Mouse (Mus musculus) midbrain, embryonic 13.5 days (tissue): ENCODE measurements at regions not wholly inside any gene's neighbourhood (a gene's known extent, or its start where the extent isn't known, plus 50 kb on each side); places are given as distances from the start of the nearest gene placed in this dataset.

Experiments
- ATAC-seq: fragments of 200-750 bp; cut with Nextera tagmentation; 2 replicates; pipeline ENCODE4 v1.8.0; 2017; ENCODE audit warnings: mild to moderate bottlenecking, moderate TSS enrichment, moderate library complexity
- H3K27ac ChIP-seq: fragments of 300-500 bp; sonication (generic); 2 replicates; pipeline ENCODE4 v1.5.1; 2015; ENCODE audit warnings: inconsistent platforms, mild to moderate bottlenecking, moderate library complexity
- H3K27me3 ChIP-seq: fragments of 300-500 bp; sonication (generic); 2 replicates; pipeline ENCODE4 v1.6.1; 2015; ENCODE audit warnings: mild to moderate bottlenecking, inconsistent platforms
- H3K36me3 ChIP-seq: fragments of 300-500 bp; sonication (generic); 2 replicates; pipeline ENCODE4 v1.6.1; 2015; ENCODE audit warnings: mild to moderate bottlenecking, inconsistent platforms
- H3K4me1 ChIP-seq: fragments of 300-500 bp; sonication (generic); replicated peaks from 2 replicates; pipeline ENCODE4 v1.6.1; 2015; ENCODE audit warnings: inconsistent platforms
- H3K4me2 ChIP-seq: fragments of 300-500 bp; sonication (generic); replicated peaks from 2 replicates; pipeline ENCODE4 v1.6.1; 2015; ENCODE audit warnings: moderate library complexity, mild to moderate bottlenecking, inconsistent platforms
- H3K4me3 ChIP-seq: fragments of 300-500 bp; sonication (generic); replicated peaks from 2 replicates; pipeline ENCODE4 v1.5.1; 2015; ENCODE audit warnings: mild to moderate bottlenecking, inconsistent platforms
- H3K9ac ChIP-seq: fragments of 300-500 bp; sonication (generic); replicated peaks from 2 replicates; pipeline ENCODE4 v1.6.1; 2015; ENCODE audit warnings: mild to moderate bottlenecking, inconsistent platforms
- H3K9me3 ChIP-seq: fragments of 300-500 bp; sonication (generic); 2 replicates; pipeline ENCODE4 v1.6.1; 2016; ENCODE audit warnings: mild to moderate bottlenecking, inconsistent platforms
- WGBS: fragments of 180-500 bp; shearing (Covaris S2); methylation state at CpG from one replicate; pipeline ENCODE4 v1.1.7; 2015; 5-methylcytosine and 5-hydroxymethylcytosine counted together

- peaks cover 20% of the 10 kb centered on the region for H3K4me1 ChIP-seq
- no peaks in the 10 kb centered on the region for H3K27me3 ChIP-seq
- 0 out of 2 replicates have a peak, but pooled peaks have one; percentile 21 for ATAC-seq
- WGBS, result 38% methylated on average over 4 of the region's 4 CpGs
- H3K9ac ChIP-seq, result no peak overlapping the region
- no peak overlapping the region for H3K4me3 ChIP-seq
- H3K36me3 ChIP-seq, result no peaks in the 10 kb centered on the region
- H3K4me2 ChIP-seq, result no peak overlapping the region
- no peaks in the 10 kb centered on the region for H3K9me3 ChIP-seq
- H3K27ac ChIP-seq, result no peak overlapping the region
Measured at GRCm38 (mm10) chr1:83752976-83753375, 345.0 kb upstream of the Sphkap start.

GRCm38 (mm10) chr1:83748974-83749373 is 341.0 kb upstream of the Sphkap start:
- peak overlapping the region; percentile 63 for H3K27ac ChIP-seq
- peak; percentile 69 for ATAC-seq
- H3K27me3 ChIP-seq, result no peaks in the 10 kb centered on the region
- H3K4me2 ChIP-seq, result no peak overlapping the region
- H3K4me3 ChIP-seq, result no peak overlapping the region
- H3K9ac ChIP-seq, result no peak overlapping the region
- H3K4me1 ChIP-seq, result peaks cover 27% of the 10 kb centered on the region
- no peaks in the 10 kb centered on the region for H3K36me3 ChIP-seq
- WGBS, result 17% methylated on average over 4 of the region's 4 CpGs
- no peaks in the 10 kb centered on the region for H3K9me3 ChIP-seq

- H3K27ac ChIP-seq, result no peak overlapping the region
- ATAC-seq, result 0 out of 2 replicates have a peak, but pooled peaks have one; percentile 24
- H3K4me3 ChIP-seq, result no peak overlapping the region
- no peaks in the 10 kb centered on the region for H3K27me3 ChIP-seq
- no peak overlapping the region for H3K4me2 ChIP-seq
- H3K36me3 ChIP-seq, result no peaks in the 10 kb centered on the region
- no peak overlapping the region for H3K9ac ChIP-seq
- H3K4me1 ChIP-seq, result peaks cover 23% of the 10 kb centered on the region
- WGBS, result 47% methylated on average over 3 of the region's 3 CpGs
- H3K9me3 ChIP-seq, result no peaks in the 10 kb centered on the region
Measured at GRCm38 (mm10) chr1:83748061-83748460, 340.1 kb upstream of the Sphkap start.

- peaks cover 18% of the 10 kb centered on the region for H3K4me1 ChIP-seq
- no peak for ATAC-seq
- H3K27ac ChIP-seq, result no peak overlapping the region
- no peaks in the 10 kb centered on the region for H3K36me3 ChIP-seq
- no peaks in the 10 kb centered on the region for H3K27me3 ChIP-seq
- H3K9ac ChIP-seq, result no peak overlapping the region
- H3K9me3 ChIP-seq, result no peaks in the 10 kb centered on the region
- H3K4me3 ChIP-seq, result no peak overlapping the region
- 93% methylated on average over 3 of the region's 3 CpGs for WGBS
- H3K4me2 ChIP-seq, result no peak overlapping the region
Measured at GRCm38 (mm10) chr1:83747412-83747811, 339.4 kb upstream of the Sphkap start.

- no peak overlapping the region for H3K4me2 ChIP-seq
- H3K4me3 ChIP-seq, result no peak overlapping the region
- no peaks in the 10 kb centered on the region for H3K36me3 ChIP-seq
- 0 out of 2 replicates have a peak overlapping the region, but pooled peaks have one; percentile 72 for H3K27ac ChIP-seq
- ATAC-seq, result peak; percentile 88
- H3K27me3 ChIP-seq, result no peaks in the 10 kb centered on the region
- no peak overlapping the region for H3K9ac ChIP-seq
- H3K4me1 ChIP-seq, result peaks cover 18% of the 10 kb centered on the region
- WGBS, result 29% methylated on average over 6 of the region's 6 CpGs
- no peaks in the 10 kb centered on the region for H3K9me3 ChIP-seq
Measured at GRCm38 (mm10) chr1:83746036-83746435, 338.0 kb upstream of the Sphkap start.

GRCm38 (mm10) chr1:83736428-83737117 is 328.6 kb upstream of the Sphkap start:
- peak; percentile 90 for ATAC-seq
- Histone ChIP-seq H3K27me3 (no peaks in the 10 kb centered on the region), H3K4me1 (no peaks in the 10 kb centered on the region), H3K4me2 (no peak overlapping the region), H3K27ac (no peak overlapping the region), H3K36me3 (no peaks in the 10 kb centered on the region), H3K9ac (no peak overlapping the region), H3K4me3 (no peak overlapping the region), H3K9me3 (no peaks in the 10 kb centered on the region)
- WGBS, result 37% methylated on average over 2 of the region's 2 CpGs

GRCm38 (mm10) chr1:83731682-83732081 is 323.7 kb upstream of the Sphkap start:
- no peak for ATAC-seq
- no peak overlapping the region for H3K27ac ChIP-seq
- H3K9ac ChIP-seq, result no peak overlapping the region
- H3K4me2 ChIP-seq, result no peak overlapping the region
- H3K4me3 ChIP-seq, result no peak overlapping the region
- no peaks in the 10 kb centered on the region for H3K9me3 ChIP-seq
- no peaks in the 10 kb centered on the region for H3K36me3 ChIP-seq
- H3K4me1 ChIP-seq, result 0 out of 2 replicates have a peak, but pooled peaks cover 3% of the 10 kb centered on the region
- WGBS, result 59% methylated on average over 1 of the region's 1 CpGs
- no peaks in the 10 kb centered on the region for H3K27me3 ChIP-seq

GRCm38 (mm10) chr1:83728810-83729209 is 320.8 kb upstream of the Sphkap start:
- H3K9me3 ChIP-seq, result no peaks in the 10 kb centered on the region
- no peak overlapping the region for H3K4me2 ChIP-seq
- WGBS, result 61% methylated on average over 6 of the region's 6 CpGs
- no peaks in the 10 kb centered on the region for H3K36me3 ChIP-seq
- H3K4me3 ChIP-seq, result no peak overlapping the region
- no peak overlapping the region for H3K27ac ChIP-seq
- peak; percentile 48; the same call in 1 of the 2 replicates for ATAC-seq
- H3K27me3 ChIP-seq, result no peaks in the 10 kb centered on the region
- H3K9ac ChIP-seq, result no peak overlapping the region
- H3K4me1 ChIP-seq, result 0 out of 2 replicates have a peak, but pooled peaks cover 3% of the 10 kb centered on the region

- Histone ChIP-seq H3K4me1 (0 out of 2 replicates have a peak, but pooled peaks cover 3% of the 10 kb centered on the region), H3K36me3 (no peaks in the 10 kb centered on the region), H3K9me3 (no peaks in the 10 kb centered on the region), H3K27me3 (no peaks in the 10 kb centered on the region), H3K4me3 (no peak overlapping the region), H3K9ac (no peak overlapping the region), H3K27ac (no peak overlapping the region), H3K4me2 (no peak overlapping the region)
- ATAC-seq, result peak; percentile 67; the same call in 1 of the 2 replicates
- 89% methylated on average over 4 of the region's 4 CpGs for WGBS
Measured at GRCm38 (mm10) chr1:83727938-83728337, 319.9 kb upstream of the Sphkap start.

GRCm38 (mm10) chr1:83727215-83727614 is 319.2 kb upstream of the Sphkap start:
- Histone ChIP-seq H3K36me3 (no peaks in the 10 kb centered on the region), H3K4me3 (no peak overlapping the region), H3K27me3 (no peaks in the 10 kb centered on the region), H3K27ac (no peak overlapping the region), H3K4me1 (0 out of 2 replicates have a peak, but pooled peaks cover 3% of the 10 kb centered on the region), H3K9ac (no peak overlapping the region), H3K4me2 (no peak overlapping the region), H3K9me3 (no peaks in the 10 kb centered on the region)
- 85% methylated on average over 4 of the region's 4 CpGs for WGBS
- ATAC-seq, result peak; percentile 59; the same call in 1 of the 2 replicates

- Histone ChIP-seq H3K9ac (no peak overlapping the region), H3K36me3 (no peaks in the 10 kb centered on the region), H3K4me3 (no peak overlapping the region), H3K27me3 (no peaks in the 10 kb centered on the region), H3K27ac (no peak overlapping the region), H3K9me3 (no peaks in the 10 kb centered on the region), H3K4me2 (no peak overlapping the region), H3K4me1 (no peaks in the 10 kb centered on the region)
- 90% methylated on average over 1 of the region's 1 CpGs for WGBS
- no peak for ATAC-seq
Measured at GRCm38 (mm10) chr1:83723096-83723495, 315.1 kb upstream of the Sphkap start.

- no peaks in the 10 kb centered on the region for H3K4me1 ChIP-seq
- no peaks in the 10 kb centered on the region for H3K9me3 ChIP-seq
- H3K27me3 ChIP-seq, result no peaks in the 10 kb centered on the region
- H3K36me3 ChIP-seq, result no peaks in the 10 kb centered on the region
- H3K4me3 ChIP-seq, result no peak overlapping the region
- no peak for ATAC-seq
- H3K27ac ChIP-seq, result no peak overlapping the region
- H3K9ac ChIP-seq, result no peak overlapping the region
- H3K4me2 ChIP-seq, result no peak overlapping the region
- 92% methylated on average over 1 of the region's 1 CpGs for WGBS
Measured at GRCm38 (mm10) chr1:83720166-83720565, 312.2 kb upstream of the Sphkap start.

GRCm38 (mm10) chr1:83717056-83717455 is 309.1 kb upstream of the Sphkap start:
- Histone ChIP-seq H3K9ac (no peak overlapping the region), H3K4me1 (no peaks in the 10 kb centered on the region), H3K27me3 (no peaks in the 10 kb centered on the region), H3K36me3 (no peaks in the 10 kb centered on the region), H3K4me3 (no peak overlapping the region), H3K4me2 (no peak overlapping the region), H3K9me3 (no peaks in the 10 kb centered on the region), H3K27ac (no peak overlapping the region)
- WGBS, result 0% methylated on average over 1 of the region's 1 CpGs
- peak; percentile 55 for ATAC-seq
